Mouse (Mus musculus) retina, postnatal 7 days (tissue): ENCODE data around the gene Hist1h4m.
"Not testable (repeated sequence)": the region's sequence is repeated elsewhere in the genome, so short reads cannot be mapped to it uniquely, and the experiment has no call there.

Experiments used
- DNase-seq: peaks from one replicate; pipeline ENCODE4 v3.0.0-alpha.2; 2012; ENCODE audit warnings: low read depth, low spot score

Gene Hist1h4m

DNA sequence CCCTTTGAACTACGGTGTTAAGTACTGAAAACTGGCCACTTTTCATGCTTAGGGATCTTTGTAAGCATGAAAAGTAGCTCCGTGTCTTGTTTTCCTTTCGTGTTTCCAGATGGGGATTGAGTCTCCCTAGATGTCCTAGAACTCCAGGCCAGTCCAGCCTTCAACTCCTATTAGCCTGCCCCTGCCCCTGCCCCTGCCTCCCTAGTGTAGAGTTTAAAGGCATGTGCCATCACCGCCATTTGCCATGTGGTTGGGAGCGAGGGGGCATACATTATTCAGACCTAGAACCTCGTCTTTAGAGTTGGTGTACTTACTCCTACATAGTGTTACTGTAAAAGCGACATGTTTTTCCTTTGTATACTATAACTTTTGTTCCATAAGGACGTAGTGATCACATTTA is 472 bp upstream of the Hist1h4m start:
- DNase-seq = not testable (repeated sequence)

GRCm38 (mm10) chr13:21812092-21812491 is 546 bp downstream of the Hist1h4m start:
- not testable (repeated sequence) for DNase-seq

GRCm38 (mm10) chr13:21820082-21820890 is 8.7 kb downstream of the Hist1h4m start:
- not testable (repeated sequence) for DNase-seq

DNA sequence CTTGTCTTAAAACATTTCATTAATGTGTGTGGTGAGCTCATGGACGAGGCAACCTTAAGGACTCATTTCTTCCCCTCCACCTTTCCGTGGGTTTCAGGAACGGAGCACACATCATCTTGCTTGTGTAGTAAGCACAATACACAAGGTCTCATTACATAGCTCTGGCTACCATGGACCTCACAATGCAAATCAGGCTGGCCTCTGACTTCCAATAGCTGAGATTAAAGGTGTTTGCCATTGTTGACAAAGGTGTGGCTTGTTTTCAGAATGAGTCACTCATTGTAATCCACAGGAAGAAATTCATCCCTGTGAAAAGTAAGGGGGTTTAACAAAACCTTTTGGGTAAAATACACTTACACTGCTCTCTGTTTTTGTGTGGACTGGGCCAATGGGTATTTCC is 17.0 kb downstream of the Hist1h4m start:
- DNase-seq = no peak

DNA sequence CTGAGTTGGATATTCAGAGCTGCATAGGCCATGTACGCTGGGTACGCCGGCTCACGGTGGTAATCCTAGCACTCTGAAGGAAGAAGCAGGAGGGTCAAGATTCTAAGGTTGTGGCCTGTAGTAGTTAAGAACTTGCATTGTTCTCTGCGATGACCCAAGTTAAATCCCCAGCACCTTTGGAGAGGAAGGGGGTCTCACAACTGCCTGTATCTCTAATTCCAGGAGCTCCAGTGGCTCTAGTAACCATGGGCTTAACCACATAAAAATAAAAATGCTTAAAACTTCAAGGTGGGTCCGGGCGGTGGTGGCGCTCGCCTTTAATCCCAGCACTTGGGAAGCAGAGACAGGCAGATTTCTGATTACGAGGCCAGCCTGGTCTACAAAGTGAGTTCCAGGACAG is 18.8 kb downstream of the Hist1h4m start:
- DNase-seq = no peak

GRCm38 (mm10) chr13:21831418-21832394 is 20.2 kb downstream of the Hist1h4m start, which contains the start of gene Hist1h4n:
Hist1h4n (minus strand) TSS chr13:21832196.
- not testable (repeated sequence) for DNase-seq

- DNase-seq = not testable (repeated sequence)
Measured at GRCm38 (mm10) chr13:21833461-21833860, 21.9 kb downstream of the Hist1h4m start, which contains the start of the genes Hist1h2ap and Hist1h2br. Hist1h2ap (minus strand) TSS chr13:21833507. Hist1h2br (plus strand) TSS chr13:21833743.

GRCm38 (mm10) chr13:21840508-21840907 is 29.0 kb downstream of the Hist1h4m start:
- not testable (repeated sequence) for DNase-seq

GRCm38 (mm10) chr13:21846356-21846755 is 34.8 kb downstream of the Hist1h4m start:
- DNase-seq = not testable (repeated sequence)

GRCm38 (mm10) chr13:21847883-21848282 is 36.3 kb downstream of the Hist1h4m start:
- no peak for DNase-seq

DNA sequence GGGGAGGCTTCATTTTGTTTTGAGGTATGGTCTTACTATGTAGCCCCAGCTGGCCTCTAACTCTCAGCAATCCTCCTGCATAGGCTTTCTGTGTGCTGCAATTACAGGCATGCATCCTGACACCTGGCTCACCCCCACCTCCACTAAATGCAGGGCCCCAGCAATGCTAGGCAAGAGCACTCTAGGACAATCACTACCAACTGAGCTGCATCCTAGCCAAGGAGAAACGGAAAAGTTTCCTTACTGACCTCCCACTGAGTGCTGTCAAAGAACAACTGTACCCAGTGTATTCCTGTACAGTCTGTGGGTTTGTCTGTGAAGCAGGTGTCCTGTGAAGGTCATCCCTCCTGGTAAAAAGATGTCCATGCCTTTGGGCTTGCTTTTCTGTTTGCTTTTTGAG is 39.1 kb downstream of the Hist1h4m start:
- DNase-seq = not testable (repeated sequence)

DNA sequence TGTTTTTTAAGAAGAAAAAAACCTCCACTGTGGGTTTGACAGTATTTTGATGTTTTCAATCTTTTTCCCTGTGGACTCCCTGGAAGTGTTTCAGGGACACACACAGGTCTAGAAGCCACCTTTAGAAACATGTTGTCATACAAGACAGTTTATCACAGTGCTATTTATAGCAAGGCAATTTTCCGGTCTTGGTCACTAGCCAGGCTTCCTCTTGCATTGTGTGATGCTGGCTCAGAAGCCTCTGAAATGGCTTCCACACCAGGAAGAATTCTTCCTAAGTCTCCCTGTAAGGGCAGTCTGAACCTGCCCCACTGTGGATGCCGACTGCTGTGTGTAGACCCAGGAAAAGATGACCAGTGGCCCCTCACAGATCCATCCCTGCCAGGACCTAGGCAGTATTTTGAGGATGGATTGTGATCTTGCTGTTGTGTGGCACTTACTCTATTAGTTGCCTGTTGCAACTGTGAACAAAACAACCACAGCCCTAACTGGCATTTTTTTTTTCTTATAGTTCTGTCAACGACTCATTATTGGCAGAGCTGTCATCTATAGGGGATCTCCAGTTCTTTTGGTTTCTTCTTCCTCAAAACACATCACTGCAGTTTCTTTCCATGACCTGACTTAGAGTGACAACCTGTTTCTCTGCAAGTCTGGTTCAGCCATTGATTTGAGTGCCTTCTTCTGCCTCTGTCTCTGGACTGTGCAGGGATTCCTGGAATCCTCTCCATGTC is 40.8 kb downstream of the Hist1h4m start:
- no peak for DNase-seq

DNA sequence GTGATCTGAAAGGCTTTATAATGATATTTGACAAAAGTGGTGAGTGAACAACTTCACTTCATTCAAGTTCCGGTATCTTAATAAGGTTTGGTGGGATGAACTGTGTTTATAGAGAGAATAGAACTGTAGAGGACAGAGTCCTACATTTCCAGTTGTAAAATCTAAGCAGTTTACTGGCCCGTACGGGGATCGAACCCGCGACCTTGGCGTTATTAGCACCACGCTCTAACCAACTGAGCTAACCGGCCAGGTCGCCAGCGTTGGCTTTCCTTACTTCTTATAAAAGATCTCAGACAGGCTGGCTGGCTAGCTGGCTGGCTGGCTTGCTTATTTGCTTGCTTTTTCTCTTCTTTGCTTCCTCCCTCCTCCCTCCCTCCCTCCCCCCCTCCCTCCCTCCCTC is 43.6 kb downstream of the Hist1h4m start:
- peak; percentile 17 for DNase-seq

DNA sequence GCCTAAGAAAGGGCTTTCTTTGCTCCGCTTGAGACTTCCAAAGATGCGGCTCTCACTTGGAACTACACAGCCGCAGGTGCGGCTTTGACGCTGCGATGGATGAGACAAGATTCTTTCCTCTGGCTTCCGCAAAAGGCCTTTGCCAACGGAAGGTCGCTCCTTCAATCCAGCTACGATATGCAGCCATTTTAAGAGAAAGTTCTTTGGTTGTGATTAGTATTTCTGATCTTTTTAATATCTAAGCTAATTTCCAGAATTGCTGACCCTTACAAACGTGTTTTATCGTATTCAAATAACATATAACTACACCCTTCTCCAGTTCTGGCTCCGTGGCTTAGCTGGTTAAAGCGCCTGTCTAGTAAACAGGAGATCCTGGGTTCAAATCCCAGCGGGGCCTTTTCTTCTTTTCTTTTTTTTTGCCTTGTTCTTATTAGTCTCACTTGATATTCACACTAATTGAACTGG is 44.2 kb downstream of the Hist1h4m start:
- peak; percentile 14 for DNase-seq

GRCm38 (mm10) chr13:21861608-21862007 is 50.1 kb downstream of the Hist1h4m start:
- DNase-seq = no peak
